Mouse (Mus musculus) MEL (cell line): Measurements from ENCODE around the gene Chl1. TPM values are rescaled to one million over a fixed set of nuclear protein-coding genes. Genes with fewer than 3 reads are reported as not detected.

Experiments
- DNase-seq: peaks from one replicate; pipeline ENCODE4 v3.0.0; 2011; ENCODE audit warnings: low read depth, low spot score
- H3K27ac ChIP-seq: 2 replicates; pipeline ENCODE4 v1.5.1; 2012; ENCODE audit warnings: low read depth, mild to moderate bottlenecking, control low read depth, low read length, moderate library complexity; ENCODE audit not compliant: control insufficient read depth
- H3K27me3 ChIP-seq, 2 experiments: fragments of 150-350 bp in 1 of 2; sonication (generic) in 1 of 2; 2 replicates each; pipeline ENCODE4 v1.6.1; 2012; ENCODE audit warnings: low read length in 2 of 2, mild to moderate bottlenecking in 2 of 2, improper control_type of control experiment in 1 of 2, moderate library complexity in 1 of 2; ENCODE audit not compliant: insufficient read depth in 2 of 2, control insufficient read depth in 1 of 2
- H3K36me3 ChIP-seq, 2 experiments: 2 replicates each; pipeline ENCODE4 v1.6.1; 2012 to 2014; ENCODE audit warnings: low read length in 2 of 2, improper control_type of control experiment in 1 of 2, inconsistent platforms in 1 of 2, mild to moderate bottlenecking in 1 of 2; ENCODE audit not compliant: insufficient read depth in 2 of 2, control insufficient read depth in 1 of 2
- H3K4me1 ChIP-seq, 2 experiments: fragments of 150-350 bp in 1 of 2; sonication (generic) in 1 of 2; 2 replicates each; pipeline ENCODE4 v1.6.1; 2012; ENCODE audit warnings: low read length in 2 of 2, improper control_type of control experiment in 1 of 2, mild to moderate bottlenecking in 1 of 2; ENCODE audit not compliant: insufficient read depth in 2 of 2, control insufficient read depth in 1 of 2
- H3K4me3 ChIP-seq, 2 experiments: fragments of 150-350 bp in 1 of 2; sonication (generic) in 1 of 2; 2 replicates each; pipeline ENCODE4 v1.5.1; 2012; ENCODE audit warnings: low read depth in 2 of 2, low read length in 2 of 2, mild to moderate bottlenecking in 2 of 2, moderate library complexity in 2 of 2, control low read depth in 1 of 2, improper control_type of control experiment in 1 of 2; ENCODE audit not compliant: control insufficient read depth in 1 of 2, insufficient read depth in 1 of 2
- H3K79me2 ChIP-seq: 2 replicates; pipeline ENCODE4 v1.6.1; 2012; ENCODE audit warnings: mild to moderate bottlenecking, low read length, moderate library complexity; ENCODE audit not compliant: control insufficient read depth, poor library complexity, insufficient read depth
- H3K9ac ChIP-seq: 2 replicates; pipeline ENCODE4 v1.6.1; 2012; ENCODE audit warnings: low read depth, mild to moderate bottlenecking, control low read depth, low read length, moderate library complexity; ENCODE audit not compliant: control insufficient read depth, poor library complexity, severe bottlenecking
- H3K9me3 ChIP-seq: fragments of 150-350 bp; sonication (generic); replicated peaks from 2 replicates; pipeline ENCODE4 v1.6.1; 2012; ENCODE audit warnings: mild to moderate bottlenecking, low read length, improper control_type of control experiment, moderate library complexity; ENCODE audit not compliant: insufficient read depth
- BHLHE40 ChIP-seq: IDR thresholded peaks from 2 replicates; pipeline ENCODE4 v1.6.1; 2012; ENCODE audit warnings: low read depth, mild to moderate bottlenecking, inconsistent platforms, low read length, improper control_type of control experiment, borderline replicate concordance
- CTCF ChIP-seq, 3 experiments: IDR thresholded peaks in 2 of 3; conservative IDR thresholded peaks in 1 of 3; 2 replicates each; pipeline ENCODE4 v1.5.1; 2011 to 2012; ENCODE audit warnings: low read length in 3 of 3, low read depth in 2 of 3, mild to moderate bottlenecking in 2 of 3, improper control_type of control experiment in 1 of 3, inconsistent platforms in 1 of 3, mixed read lengths in 1 of 3, moderate library complexity in 1 of 3; ENCODE audit not compliant: control insufficient read depth in 1 of 3, insufficient read depth in 1 of 3, poor library complexity in 1 of 3, severe bottlenecking in 1 of 3
- ELF1 ChIP-seq: IDR thresholded peaks from 2 replicates; pipeline ENCODE4 v1.6.1; 2014; ENCODE audit warnings: low read depth, mild to moderate bottlenecking, inconsistent platforms, low read length, improper control_type of control experiment, moderate library complexity
- EP300 ChIP-seq, 2 experiments: IDR thresholded peaks; 2 replicates each; pipeline ENCODE4 v1.6.1; 2011; ENCODE audit warnings: improper control_type of control experiment in 2 of 2, low read length in 2 of 2, low read depth in 1 of 2, mild to moderate bottlenecking in 1 of 2
- GATA1 ChIP-seq: IDR thresholded peaks from 2 replicates; pipeline ENCODE4 v1.6.1; 2011; ENCODE audit warnings: low read depth, low read length, improper control_type of control experiment
- HCFC1 ChIP-seq: IDR thresholded peaks from 2 replicates; pipeline ENCODE4 v1.6.1; 2012; ENCODE audit warnings: low read depth, mild to moderate bottlenecking, inconsistent platforms, low read length, improper control_type of control experiment, moderate library complexity
- JUND ChIP-seq: IDR thresholded peaks from 2 replicates; pipeline ENCODE4 v1.6.1; 2011; ENCODE audit warnings: low read depth, mild to moderate bottlenecking, improper control_type of control experiment, low read length
- KAT2A ChIP-seq: conservative IDR thresholded peaks from 2 replicates; pipeline ENCODE4 v1.6.1; 2012; ENCODE audit warnings: low read depth, low read length, improper control_type of control experiment, inconsistent platforms
- MAFK ChIP-seq: IDR thresholded peaks from 2 replicates; pipeline ENCODE4 v1.6.1; 2011; ENCODE audit warnings: low read depth, mild to moderate bottlenecking, low read length, improper control_type of control experiment, borderline replicate concordance
- MAZ ChIP-seq: IDR thresholded peaks from 2 replicates; pipeline ENCODE4 v1.6.1; 2012; ENCODE audit warnings: low read depth, mild to moderate bottlenecking, inconsistent platforms, low read length, improper control_type of control experiment
- MXI1 ChIP-seq: IDR thresholded peaks from 2 replicates; pipeline ENCODE4 v1.6.1; 2011; ENCODE audit warnings: mild to moderate bottlenecking, low read depth, low read length, improper control_type of control experiment
- MYC ChIP-seq: IDR thresholded peaks from 2 replicates; pipeline ENCODE4 v1.6.1; 2011; ENCODE audit warnings: low read depth, mild to moderate bottlenecking, low read length, improper control_type of control experiment, moderate library complexity
- POLR2AphosphoS2 ChIP-seq: IDR thresholded peaks from 2 replicates; pipeline ENCODE4 v1.6.1; 2011; ENCODE audit warnings: low read length, improper control_type of control experiment
- POLR2AphosphoS5 ChIP-seq: IDR thresholded peaks from 2 replicates; pipeline ENCODE4 v1.6.1; 2012; ENCODE audit warnings: low read depth, borderline replicate concordance, mild to moderate bottlenecking, inconsistent platforms, low read length, moderate library complexity, mixed read lengths
- RAD21 ChIP-seq: IDR thresholded peaks from 2 replicates; pipeline ENCODE4 v1.6.1; 2011; ENCODE audit warnings: mild to moderate bottlenecking, low read depth, low read length, improper control_type of control experiment
- RCOR1 ChIP-seq: IDR thresholded peaks from 2 replicates; pipeline ENCODE4 v1.6.1; 2012; ENCODE audit warnings: low read depth, mild to moderate bottlenecking, inconsistent platforms, low read length, improper control_type of control experiment
- TBP ChIP-seq: IDR thresholded peaks from 2 replicates; pipeline ENCODE4 v1.8.0; 2011; ENCODE audit warnings: low read depth, low read length, improper control_type of control experiment
- TCF12 ChIP-seq: IDR thresholded peaks from 2 replicates; pipeline ENCODE4 v1.6.1; 2014; ENCODE audit warnings: low read depth, mild to moderate bottlenecking, inconsistent platforms, low read length, improper control_type of control experiment, moderate library complexity
- USF1 ChIP-seq: IDR thresholded peaks from 2 replicates; pipeline ENCODE4 v1.6.1; 2014; ENCODE audit warnings: low read depth, mild to moderate bottlenecking, inconsistent platforms, low read length, improper control_type of control experiment, moderate library complexity
- ZC3H11A ChIP-seq: IDR thresholded peaks from 2 replicates; pipeline ENCODE4 v1.6.1; 2012; ENCODE audit warnings: low read depth, mild to moderate bottlenecking, inconsistent platforms, low read length, improper control_type of control experiment
- ZMIZ1 ChIP-seq: IDR thresholded peaks from 2 replicates; pipeline ENCODE4 v1.6.1; 2012; ENCODE audit warnings: low read depth, mild to moderate bottlenecking, inconsistent platforms, low read length, improper control_type of control experiment, moderate library complexity
- polyA plus RNA-seq, 2 experiments: library from polyadenylated mRNA; stranded (reverse) in 1 of 2; unstranded in 1 of 2; fragments of >175 nt in 1 of 2; fragments of >200 nt in 1 of 2; gene quantifications; 2 replicates each; pipeline versions ENCODE4 v1.2.1 to v1.2.4; 2012; ENCODE audit warnings: low replicate concordance in 2 of 2, low read depth in 1 of 2; ENCODE audit not compliant: insufficient read length in 2 of 2, insufficient read depth in 1 of 2, missing spikeins in 1 of 2
- total RNA-seq: library from RNA; depleted of rRNA; stranded (reverse); fragments of 300-350 nt; gene quantifications from 2 replicates; pipeline ENCODE4 v1.2.3, GENCODE M21; 2012

Gene Chl1
- total and polyA plus RNA-seq, 3 experiments = not detected

GRCm38 (mm10) chr6:103559344-103559743 is 49.0 kb downstream of the Chl1 start:
- no peaks in the 10 kb centered on the region for H3K36me3 ChIP-seq
- no peaks in the 10 kb centered on the region for H3K4me1 ChIP-seq
- no peak for TF ChIP-seq TBP
- no peak for TF ChIP-seq ZMIZ1
- TF ChIP-seq KAT2A = no peak
- H3K9me3 ChIP-seq = no peaks in the 10 kb centered on the region
- no peak overlapping the region for H3K4me3 ChIP-seq
- no peak overlapping the region for H3K27ac ChIP-seq
- H3K79me2 ChIP-seq = no peaks in the 10 kb centered on the region
- no peak for DNase-seq
- no peaks in the 10 kb centered on the region for H3K27me3 ChIP-seq
- no peak overlapping the region for H3K9ac ChIP-seq

GRCm38 (mm10) chr6:103564811-103565210 is 54.4 kb downstream of the Chl1 start:
- DNase-seq = no peak
- TF ChIP-seq ZMIZ1 (no peak), EP300 (IDR thresholded peaks at IDR 0.05; ENCODE audit: low read depth in 1 of 2, low read length in 2 of 2) (no peak), RAD21 (no peak), POLR2AphosphoS2 (no peak), ZC3H11A (no peak), MXI1 (no peak), MAZ (no peak), MAFK (no peak), TCF12 (no peak), POLR2AphosphoS5 (no peak), RCOR1 (no peak), HCFC1 (no peak), USF1 (no peak), GATA1 (no peak), BHLHE40 (no peak), CTCF (IDR thresholded peaks at IDR 0.05 in 2 of 3, conservative IDR thresholded peaks at IDR 0.05 in 1 of 3; ENCODE audit: control insufficient read depth in 1 of 3, insufficient read depth in 1 of 3, low read depth in 2 of 3, low read length in 3 of 3, poor library complexity in 1 of 3, severe bottlenecking in 1 of 3) (no peak), ELF1 (no peak), JUND (no peak), MYC (no peak)
- Histone ChIP-seq H3K9me3 (no peaks in the 10 kb centered on the region), H3K79me2 (no peaks in the 10 kb centered on the region), H3K36me3 (no peaks in the 10 kb centered on the region), H3K4me1 (no peaks in the 10 kb centered on the region), H3K4me3 (no peak overlapping the region), H3K9ac (no peak overlapping the region), H3K27ac (no peak overlapping the region), H3K27me3 (no peaks in the 10 kb centered on the region; a peak in 1 of 4 replicates)
